Mouse (Mus musculus): Measurements from ENCODE around the gene Dhx37. TPM values are rescaled to one million over a fixed set of nuclear protein-coding genes. Genes with fewer than 3 reads are reported as not detected.
A peak's percentile ranks its signal among the peaks of the same experiment; 100 is the strongest.

Dhx37 gene
- polyA plus RNA-seq, 1 experiment = 13.2 TPM

GRCm38 (mm10) chr5:125465701-125466106 is 31.8 kb upstream of the Dhx37 start:
- Histone ChIP-seq H3K4me3 (ENCODE audit: low read depth, low read length) (peak overlapping the region; percentile 43), H3K27me3 (ENCODE audit: control insufficient read depth, insufficient read depth, low read length) (no peaks in the 10 kb centered on the region), H3K27ac (ENCODE audit: insufficient read depth, low read depth, low read length) (no peak overlapping the region), H3K36me3 (ENCODE audit: control insufficient read depth, insufficient read depth, low read length) (no peaks in the 10 kb centered on the region), H3K4me1 (ENCODE audit: control insufficient read depth, insufficient read depth, insufficient read length, low read length) (peaks cover 13% of the 10 kb centered on the region; the same call in 1 of the 2 replicates)
- peak; percentile 32; the same call in 1 of the 2 replicates for TF ChIP-seq POLR2A (IDR thresholded peaks at IDR 0.05; ENCODE audit: low read depth, low read length)
- no peak for TF ChIP-seq CTCF (IDR thresholded peaks at IDR 0.05; ENCODE audit: extremely low read depth, insufficient read length, insufficient replicate concordance, low read depth, low read length)
- WGBS = under 1% methylated on average over 25 of the region's 25 CpGs

DNA sequence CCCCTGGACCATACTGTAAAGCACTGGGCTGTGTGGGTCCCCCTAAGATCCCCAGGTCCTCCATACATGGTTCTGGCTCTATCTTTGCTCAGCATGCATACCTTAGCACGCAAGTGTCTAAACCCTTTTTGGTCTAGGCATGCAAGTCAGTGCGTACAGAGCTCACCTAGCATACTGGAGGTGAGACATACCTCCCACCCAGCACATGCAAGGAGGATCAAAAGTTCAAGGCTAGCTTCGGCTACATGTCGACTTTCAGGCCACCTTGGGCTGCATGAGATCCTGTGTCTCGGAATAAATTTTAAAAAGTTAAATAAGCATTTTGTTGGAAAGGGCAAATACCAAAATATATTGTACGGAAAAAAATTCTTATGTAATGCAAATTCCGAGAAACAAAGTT is 31.3 kb upstream of the Dhx37 start:
- no peaks in the 10 kb centered on the region for H3K27me3 ChIP-seq (ENCODE audit: control insufficient read depth, insufficient read depth, low read length)
- no peak overlapping the region for H3K27ac ChIP-seq (ENCODE audit: insufficient read depth, low read depth, low read length)
- H3K4me1 ChIP-seq (ENCODE audit: control insufficient read depth, insufficient read depth, insufficient read length, low read length) = peaks cover 13% of the 10 kb centered on the region; the same call in 1 of the 2 replicates
- H3K4me3 ChIP-seq (ENCODE audit: low read depth, low read length) = peak overlapping the region; percentile 43
- WGBS = 30% methylated on average over 7 of the region's 7 CpGs
- TF ChIP-seq CTCF (IDR thresholded peaks at IDR 0.05; ENCODE audit: extremely low read depth, insufficient read length, insufficient replicate concordance, low read depth, low read length) = no peak
- no peaks in the 10 kb centered on the region for H3K36me3 ChIP-seq (ENCODE audit: control insufficient read depth, insufficient read depth, low read length)

DNA sequence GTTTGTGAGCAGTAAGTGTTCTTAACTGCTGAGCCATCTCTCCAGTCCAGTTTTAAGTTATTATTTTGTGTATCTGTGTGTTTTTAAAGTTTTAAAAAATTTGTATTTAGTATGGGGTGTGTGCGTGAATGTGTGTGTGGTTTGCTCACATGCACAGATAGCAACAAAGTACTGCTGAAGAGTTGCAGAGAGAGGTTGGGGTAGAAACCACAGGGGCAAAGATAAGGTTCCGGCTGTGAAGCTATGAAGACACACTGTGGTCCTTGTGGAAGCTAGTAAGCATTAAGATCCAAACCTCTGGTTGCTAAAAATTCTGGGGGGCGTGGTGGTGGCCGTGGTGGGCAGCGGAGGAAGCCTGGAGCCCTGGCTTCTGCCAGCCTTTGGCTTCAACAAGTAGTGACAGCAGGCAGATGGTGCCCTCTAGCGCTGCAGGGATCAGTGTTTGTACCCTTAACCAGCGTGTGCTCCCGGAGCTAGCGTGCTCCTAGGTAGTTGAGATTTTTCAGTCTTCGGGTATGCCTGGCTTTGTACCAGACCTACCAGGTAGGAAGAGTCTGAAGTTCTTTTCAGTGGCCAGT is 28.0 kb upstream of the Dhx37 start:
- 34% methylated on average over 10 of the region's 10 CpGs for WGBS
- peaks cover 10% of the 10 kb centered on the region; the same call in 1 of the 2 replicates for H3K4me1 ChIP-seq (ENCODE audit: control insufficient read depth, insufficient read depth, insufficient read length, low read length)
- H3K27me3 ChIP-seq (ENCODE audit: control insufficient read depth, insufficient read depth, low read length) = no peaks in the 10 kb centered on the region
- H3K27ac ChIP-seq (ENCODE audit: insufficient read depth, low read depth, low read length) = no peak overlapping the region
- no peaks in the 10 kb centered on the region for H3K36me3 ChIP-seq (ENCODE audit: control insufficient read depth, insufficient read depth, low read length)
- no peak for TF ChIP-seq POLR2A (IDR thresholded peaks at IDR 0.05; ENCODE audit: low read depth, low read length)
- TF ChIP-seq CTCF (IDR thresholded peaks at IDR 0.05; ENCODE audit: extremely low read depth, insufficient read length, insufficient replicate concordance, low read depth, low read length) = peak; percentile 64
- H3K4me3 ChIP-seq (ENCODE audit: low read depth, low read length) = no peak overlapping the region

DNA sequence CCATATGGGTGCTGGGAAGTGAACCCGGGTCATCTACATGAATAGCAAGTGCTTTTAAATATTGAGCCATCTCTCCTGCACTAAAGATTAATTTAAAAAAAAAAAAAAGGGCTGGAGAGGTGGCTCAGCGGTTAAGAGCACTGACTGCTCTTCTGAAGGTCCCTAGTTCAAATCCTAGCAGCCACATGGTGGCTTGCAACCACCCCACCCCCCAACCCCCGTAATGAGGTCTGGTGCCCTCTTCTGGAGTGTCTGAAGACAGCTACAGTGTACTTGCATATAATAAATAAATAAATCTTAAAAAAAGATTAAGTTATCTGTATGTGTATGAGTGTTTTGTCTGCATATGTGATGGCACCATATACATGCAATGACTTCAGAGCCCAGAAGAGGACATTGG is 26.7 kb upstream of the Dhx37 start:
- H3K4me3 ChIP-seq (ENCODE audit: low read depth, low read length) = no peak overlapping the region
- TF ChIP-seq CTCF (IDR thresholded peaks at IDR 0.05; ENCODE audit: extremely low read depth, insufficient read length, insufficient replicate concordance, low read depth, low read length) (no peak), POLR2A (IDR thresholded peaks at IDR 0.05; ENCODE audit: low read depth, low read length) (no peak)
- H3K36me3 ChIP-seq (ENCODE audit: control insufficient read depth, insufficient read depth, low read length) = peaks cover 5% of the 10 kb centered on the region
- WGBS = 63% methylated on average over 3 of the region's 3 CpGs
- H3K27ac ChIP-seq (ENCODE audit: insufficient read depth, low read depth, low read length) = no peak overlapping the region
- H3K27me3 ChIP-seq (ENCODE audit: control insufficient read depth, insufficient read depth, low read length) = no peaks in the 10 kb centered on the region
- H3K4me1 ChIP-seq (ENCODE audit: control insufficient read depth, insufficient read depth, insufficient read length, low read length) = peaks cover 6% of the 10 kb centered on the region; the same call in 1 of the 2 replicates

- Histone ChIP-seq H3K27ac (ENCODE audit: insufficient read depth, low read depth, low read length) (no peak overlapping the region), H3K4me3 (ENCODE audit: low read depth, low read length) (no peak overlapping the region), H3K27me3 (ENCODE audit: control insufficient read depth, insufficient read depth, low read length) (no peaks in the 10 kb centered on the region), H3K4me1 (ENCODE audit: control insufficient read depth, insufficient read depth, insufficient read length, low read length) (0 out of 2 replicates have a peak, but pooled peaks cover 3% of the 10 kb centered on the region), H3K36me3 (ENCODE audit: control insufficient read depth, insufficient read depth, low read length) (peaks cover 20% of the 10 kb centered on the region)
- no peak for TF ChIP-seq CTCF (IDR thresholded peaks at IDR 0.05; ENCODE audit: extremely low read depth, insufficient read length, insufficient replicate concordance, low read depth, low read length)
- TF ChIP-seq POLR2A (IDR thresholded peaks at IDR 0.05; ENCODE audit: low read depth, low read length) = no peak
- WGBS = 35% methylated on average over 6 of the region's 6 CpGs
Observed at GRCm38 (mm10) chr5:125457538-125457937, 23.6 kb upstream of the Dhx37 start.

DNA sequence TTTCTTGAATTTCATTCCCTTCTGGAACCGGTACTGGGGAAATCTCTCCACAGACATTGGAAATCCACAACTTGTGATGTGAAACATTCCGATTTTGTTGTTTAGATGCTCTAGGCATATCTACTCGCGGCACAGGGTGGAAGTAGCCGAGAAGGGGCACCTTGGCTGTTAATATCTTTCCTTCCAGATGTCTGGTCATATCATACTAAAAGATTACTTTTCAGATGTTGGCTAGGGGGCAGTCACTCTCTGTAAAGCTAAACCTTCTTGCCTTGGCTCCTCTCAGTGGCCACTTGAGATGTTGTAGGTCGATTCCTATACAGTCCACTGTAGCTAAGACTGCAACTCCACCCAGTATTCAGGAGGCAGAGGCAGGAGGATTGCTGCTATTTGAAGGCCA is 22.2 kb upstream of the Dhx37 start:
- Histone ChIP-seq H3K36me3 (ENCODE audit: control insufficient read depth, insufficient read depth, low read length) (peaks cover 22% of the 10 kb centered on the region), H3K27ac (ENCODE audit: insufficient read depth, low read depth, low read length) (no peak overlapping the region), H3K27me3 (ENCODE audit: control insufficient read depth, insufficient read depth, low read length) (no peaks in the 10 kb centered on the region), H3K4me3 (ENCODE audit: low read depth, low read length) (no peak overlapping the region), H3K4me1 (ENCODE audit: control insufficient read depth, insufficient read depth, insufficient read length, low read length) (0 out of 2 replicates have a peak, but pooled peaks cover 3% of the 10 kb centered on the region)
- TF ChIP-seq CTCF (IDR thresholded peaks at IDR 0.05; ENCODE audit: extremely low read depth, insufficient read length, insufficient replicate concordance, low read depth, low read length) = no peak
- TF ChIP-seq POLR2A (IDR thresholded peaks at IDR 0.05; ENCODE audit: low read depth, low read length) = no peak
- WGBS = 90% methylated on average over 6 of the region's 6 CpGs

DNA sequence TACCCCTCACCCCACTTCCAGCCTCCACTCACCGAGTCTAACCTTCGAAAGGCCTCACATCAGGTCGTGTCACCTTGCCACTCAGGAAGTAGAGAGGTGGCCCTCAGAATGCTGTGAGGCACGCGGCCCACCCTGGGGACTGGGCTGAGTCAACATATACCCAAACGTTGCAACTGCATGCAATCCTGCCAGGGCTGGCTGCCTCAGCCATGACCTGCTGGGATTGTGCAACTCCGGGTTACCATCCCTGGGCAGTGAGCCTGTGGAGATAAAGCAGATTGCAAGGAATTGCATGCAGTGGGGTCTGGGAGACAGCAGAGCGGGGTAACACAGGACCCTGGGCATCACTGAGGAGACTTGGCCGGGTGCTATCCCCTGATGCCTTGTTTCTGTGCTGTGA is 18.7 kb upstream of the Dhx37 start:
- Histone ChIP-seq H3K27me3 (ENCODE audit: control insufficient read depth, insufficient read depth, low read length) (no peaks in the 10 kb centered on the region), H3K36me3 (ENCODE audit: control insufficient read depth, insufficient read depth, low read length) (peaks cover 22% of the 10 kb centered on the region), H3K27ac (ENCODE audit: insufficient read depth, low read depth, low read length) (no peak overlapping the region), H3K4me3 (ENCODE audit: low read depth, low read length) (no peak overlapping the region), H3K4me1 (ENCODE audit: control insufficient read depth, insufficient read depth, insufficient read length, low read length) (0 out of 2 replicates have a peak, but pooled peaks cover 3% of the 10 kb centered on the region)
- TF ChIP-seq CTCF (IDR thresholded peaks at IDR 0.05; ENCODE audit: extremely low read depth, insufficient read length, insufficient replicate concordance, low read depth, low read length) (no peak), POLR2A (IDR thresholded peaks at IDR 0.05; ENCODE audit: low read depth, low read length) (no peak)
- WGBS = 83% methylated on average over 9 of the region's 9 CpGs
